Mouse (Mus musculus) thymus, postnatal 4 days (tissue): Measurements from ENCODE around the gene Ntn5.
"Not testable (repeated sequence)": the region's sequence is repeated elsewhere in the genome, so short reads cannot be mapped to it uniquely, and the experiment has no call there.

Experiments used
- DNase-seq: peaks from one replicate; pipeline ENCODE4 v3.0.0; 2021

Ntn5 gene

GRCm38 (mm10) chr7:45683396-45684050 lies at the start of gene Ntn5:
TSS of gene Ntn5 (plus strand) at chr7:45684022.
- DNase-seq: peak; percentile 57

- no peak for DNase-seq
Observed at GRCm38 (mm10) chr7:45634946-45635681, 48.7 kb upstream of the Ntn5 start.

DNA sequence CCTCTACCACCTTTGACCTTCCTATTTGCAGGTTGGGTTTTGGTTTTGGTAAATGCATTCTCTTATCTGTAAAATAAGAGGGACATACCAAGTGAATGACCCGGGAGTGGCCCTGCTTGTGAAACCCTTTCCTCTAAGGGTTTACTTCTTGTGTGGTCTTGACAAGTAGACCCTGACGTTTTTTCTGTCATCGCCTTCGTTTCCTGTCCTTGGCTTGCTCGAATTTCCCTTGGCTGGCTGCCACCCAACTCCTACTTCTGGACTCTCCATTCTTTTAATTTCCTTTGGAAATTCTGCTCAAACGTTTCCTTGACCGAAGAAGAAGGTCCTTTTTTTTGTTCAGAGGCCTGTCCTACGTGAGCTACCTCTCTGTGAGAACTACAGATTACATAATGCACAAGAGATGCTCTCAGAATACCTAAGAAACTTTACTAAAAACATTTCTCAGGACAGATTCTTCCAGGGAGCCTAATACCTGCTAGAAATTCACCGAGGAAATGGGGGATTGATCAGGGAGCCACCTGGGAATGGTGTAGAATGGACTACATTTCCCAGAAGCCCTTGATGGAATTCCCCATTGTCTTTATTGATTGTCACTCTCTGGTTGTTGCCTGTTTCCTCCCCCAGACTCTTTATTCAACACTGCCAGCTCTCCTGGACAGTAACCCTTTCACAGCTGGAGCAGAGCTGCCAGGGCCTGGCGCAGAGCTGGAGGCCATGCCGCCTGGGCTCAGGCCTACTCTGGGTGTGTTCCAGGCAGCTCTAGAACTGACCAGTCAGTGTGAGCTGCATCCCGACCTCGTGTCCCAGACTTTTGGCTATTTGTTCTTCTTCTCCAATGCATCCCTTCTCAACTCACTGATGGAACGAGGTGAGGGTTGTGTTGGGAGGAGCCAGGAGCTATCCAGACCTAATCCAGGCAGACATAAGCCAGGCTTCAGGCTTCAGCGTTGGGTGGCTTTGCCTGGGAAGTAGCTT lies 47.8 kb upstream of the Ntn5 start:
- DNase-seq: no peak

GRCm38 (mm10) chr7:45637710-45638109 lies 46.1 kb upstream of the Ntn5 start:
- DNase-seq: no peak

DNA sequence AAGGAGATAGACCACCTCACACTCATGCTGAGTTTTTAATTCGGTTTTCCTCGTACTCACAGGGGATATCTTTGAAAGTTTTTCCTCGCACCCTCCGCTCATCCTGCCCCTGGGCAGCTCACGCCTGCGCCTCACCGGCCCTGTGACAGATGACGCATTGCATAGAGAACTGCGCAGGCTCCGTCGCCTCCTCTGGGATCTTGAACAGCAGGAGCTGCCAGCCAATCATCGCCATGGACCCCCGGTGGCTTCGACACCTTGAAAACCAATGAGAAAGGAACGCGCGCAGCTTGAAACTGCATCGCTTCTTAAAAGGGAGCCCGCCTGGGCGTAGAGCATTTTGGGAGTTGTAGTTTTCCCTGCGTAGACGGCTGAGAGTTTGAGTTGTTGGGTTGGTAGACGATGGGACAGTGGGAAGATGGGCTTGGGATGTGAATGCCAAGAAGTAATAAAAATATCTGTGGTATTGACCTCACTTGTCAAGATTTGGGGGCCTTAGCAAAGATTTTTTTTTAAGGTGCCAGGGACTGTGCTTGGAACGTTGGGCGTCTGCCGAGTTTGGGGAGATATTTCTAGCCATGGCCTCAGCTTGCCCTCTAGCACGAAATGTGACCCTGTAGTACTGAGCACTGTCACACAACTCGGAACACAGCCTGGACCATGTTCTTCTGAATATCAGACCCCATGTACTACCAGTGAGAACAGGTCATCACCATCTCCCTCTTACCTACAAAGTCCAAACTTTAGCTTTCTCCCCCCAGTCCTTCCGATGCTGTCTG lies 45.0 kb upstream of the Ntn5 start:
- peak; percentile 35 for DNase-seq

DNA sequence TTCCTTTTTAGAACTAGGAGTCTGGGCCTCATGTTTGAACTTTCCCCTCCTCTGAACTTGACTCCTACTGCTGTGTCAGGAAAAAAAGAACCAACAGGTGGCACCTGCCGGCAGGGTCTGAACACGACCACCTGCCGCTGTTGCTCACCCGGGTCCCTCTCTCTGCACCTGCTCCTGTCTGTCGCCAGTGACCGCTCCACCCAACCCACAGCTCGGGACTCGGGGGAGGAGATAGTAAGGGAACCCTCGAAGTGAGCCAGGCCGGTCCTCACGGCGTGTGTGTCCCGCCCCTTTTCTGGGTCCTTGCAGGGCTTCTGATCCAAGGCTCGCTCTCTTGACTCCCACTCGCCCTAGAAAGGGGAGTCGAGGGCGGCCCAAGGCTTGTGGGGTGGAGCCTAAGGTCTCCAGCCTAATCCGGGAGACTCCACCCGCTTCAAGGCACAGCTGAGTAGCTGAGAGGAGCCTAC lies 44.2 kb upstream of the Ntn5 start, which contains the start of gene Mamstr:
Gene Mamstr (plus strand): TSS at position 417 of the 467 bp plus-strand sequence.
- DNase-seq: no peak

- no peak for DNase-seq
Observed at GRCm38 (mm10) chr7:45640191-45640957, 43.4 kb upstream of the Ntn5 start.

DNA sequence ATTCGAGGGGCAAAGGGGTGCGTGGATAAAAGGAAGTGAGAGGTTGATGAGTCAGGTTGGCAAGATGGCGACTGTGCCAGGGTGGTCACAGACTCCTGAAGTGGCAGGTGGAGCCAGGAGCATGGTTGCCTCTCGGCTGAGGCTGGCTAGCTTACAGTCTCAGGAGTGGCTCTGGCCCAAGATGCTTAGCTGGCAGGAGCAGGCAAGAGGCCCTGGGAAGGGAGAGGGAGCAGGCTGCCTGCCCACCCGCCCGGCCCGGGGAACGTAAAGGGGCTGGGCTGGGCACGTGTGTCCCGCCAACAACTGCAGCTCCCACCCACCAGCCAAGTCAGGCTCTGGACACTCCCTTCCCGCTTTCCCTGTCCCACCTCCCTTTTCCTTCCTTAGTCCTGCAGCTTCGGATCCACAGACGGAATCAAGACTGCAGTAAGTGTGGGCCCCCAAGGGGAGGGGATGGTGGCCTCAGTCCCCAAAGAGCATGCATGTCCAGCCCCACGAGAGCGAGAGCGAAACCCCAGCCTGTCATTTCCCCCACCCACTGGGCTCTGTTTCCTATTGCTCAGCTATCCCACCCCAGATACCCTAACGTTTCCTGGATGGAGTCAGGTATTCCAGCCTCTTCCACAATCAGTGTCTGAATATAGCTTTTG lies 42.3 kb upstream of the Ntn5 start:
- no peak for DNase-seq

- no peak for DNase-seq
Observed at GRCm38 (mm10) chr7:45642083-45642482, 41.7 kb upstream of the Ntn5 start.

- no peak for DNase-seq
Observed at GRCm38 (mm10) chr7:45642503-45643255, 41.1 kb upstream of the Ntn5 start.

DNA sequence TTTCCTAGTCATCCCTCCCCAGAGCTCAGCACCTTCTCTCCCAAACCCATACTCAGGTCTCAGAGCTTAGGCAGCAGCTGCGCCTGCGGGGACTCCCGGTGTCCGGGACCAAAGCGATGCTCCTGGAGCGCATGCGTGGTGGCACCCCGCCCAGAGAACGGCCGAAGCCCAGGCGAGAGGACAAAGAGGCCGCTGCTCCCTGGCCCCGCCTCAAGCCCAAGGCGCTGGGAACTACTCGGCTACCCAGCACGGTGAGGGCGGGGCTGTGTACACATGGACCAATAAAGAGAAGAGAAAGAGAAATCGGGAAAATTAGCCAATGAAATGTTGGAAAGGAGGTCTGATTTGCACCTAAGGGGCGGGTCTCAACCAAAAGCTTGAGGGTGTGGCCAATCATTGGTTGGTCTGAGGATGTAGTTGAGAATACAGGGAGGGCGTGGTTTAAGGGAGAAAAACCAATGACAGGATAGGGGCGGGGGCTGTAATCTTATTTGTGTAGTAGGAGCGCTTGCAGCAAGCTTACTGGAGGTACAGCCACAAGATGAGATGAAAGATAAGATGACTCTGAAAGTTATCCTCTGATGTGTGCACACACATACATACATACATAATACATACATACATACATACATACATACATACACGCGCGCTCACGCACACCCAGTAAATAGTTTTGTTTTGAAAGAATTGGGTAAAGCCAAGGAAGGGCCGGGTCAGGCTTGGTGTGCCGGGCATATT lies 40.2 kb upstream of the Ntn5 start:
- DNase-seq: peak; percentile 88

DNA sequence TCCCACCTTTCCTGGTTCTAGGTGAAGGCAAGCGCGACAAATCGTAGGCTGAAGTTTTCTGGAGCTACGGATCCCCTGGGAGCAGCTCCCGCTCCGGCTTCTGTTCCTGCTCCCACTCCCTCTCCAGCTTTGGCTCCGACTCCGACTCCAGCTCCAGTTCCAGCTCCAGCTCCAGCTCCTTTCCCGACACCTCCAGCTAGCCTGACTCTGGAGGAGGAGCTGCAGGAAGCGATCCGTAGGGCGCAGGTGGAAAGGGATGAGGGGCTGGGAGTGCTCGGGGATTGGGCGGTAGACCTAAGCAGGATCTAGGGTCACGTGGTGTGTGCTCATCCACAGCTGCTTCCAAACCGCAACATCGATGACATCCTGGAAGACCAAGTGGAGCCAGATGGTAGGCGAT lies 39.6 kb upstream of the Ntn5 start:
- DNase-seq: peak; percentile 35

- no peak for DNase-seq
Observed at GRCm38 (mm10) chr7:45644872-45645590, 38.8 kb upstream of the Ntn5 start.

DNA sequence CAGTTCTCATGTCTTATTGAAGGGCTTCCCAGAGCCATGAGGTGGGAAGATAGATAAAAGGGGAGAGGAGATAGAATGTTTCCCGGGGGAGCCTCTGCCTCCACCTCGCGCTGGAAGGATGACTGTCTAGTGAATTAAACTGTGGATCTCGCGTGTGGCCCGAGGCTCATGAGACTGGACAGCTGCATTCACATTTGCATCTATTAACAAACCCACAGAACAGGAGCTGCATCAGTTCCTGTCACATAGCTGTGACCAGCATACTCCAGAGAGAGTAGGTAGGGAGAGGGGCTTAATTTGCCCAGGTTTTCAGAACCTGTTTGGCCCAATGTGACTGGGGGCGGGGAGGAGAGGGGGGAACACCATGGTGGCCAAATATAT lies 38.2 kb upstream of the Ntn5 start:
- no peak for DNase-seq

DNA sequence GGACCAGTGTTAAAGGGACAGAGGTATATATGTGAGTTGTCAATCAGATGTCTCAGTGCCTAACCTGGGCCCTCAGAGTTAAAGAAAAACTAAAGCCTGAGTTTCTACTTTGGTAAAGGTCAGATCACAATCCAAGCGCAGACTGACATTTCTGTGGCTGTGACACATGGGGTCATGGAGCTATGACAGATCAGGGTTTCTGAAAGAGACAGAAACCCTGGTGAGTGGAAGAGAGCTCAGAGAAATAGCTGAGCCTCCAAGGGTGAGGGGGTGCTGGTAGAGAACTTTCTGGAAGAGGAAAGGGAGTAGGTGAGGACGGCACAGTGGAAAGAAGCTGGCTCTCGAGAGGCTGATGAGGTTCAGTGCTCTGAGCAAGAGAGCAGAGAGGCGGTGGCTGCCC lies 37.2 kb upstream of the Ntn5 start:
- DNase-seq: no peak

DNA sequence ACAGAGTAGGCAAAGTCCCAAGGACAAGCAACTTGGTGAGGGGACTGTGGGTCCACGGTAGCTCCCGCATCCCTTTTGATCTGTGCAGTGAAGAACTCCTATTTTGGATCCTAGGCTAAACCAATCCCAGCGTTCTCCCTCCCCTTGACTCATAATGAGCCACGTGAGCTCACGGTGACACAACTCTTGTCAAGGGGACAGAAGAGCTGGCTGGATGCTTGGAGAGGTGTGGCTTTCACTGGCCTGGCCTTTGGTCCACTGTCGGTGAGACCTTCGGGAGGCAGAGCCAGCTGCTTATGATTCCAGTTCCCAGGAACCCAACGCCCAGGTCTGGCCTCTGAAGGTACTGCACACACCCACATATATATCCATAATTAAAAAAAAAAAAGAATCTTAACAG lies 34.5 kb upstream of the Ntn5 start:
- DNase-seq: no peak

- not testable (repeated sequence) for DNase-seq
Observed at GRCm38 (mm10) chr7:45650484-45650883, 33.3 kb upstream of the Ntn5 start.

DNA sequence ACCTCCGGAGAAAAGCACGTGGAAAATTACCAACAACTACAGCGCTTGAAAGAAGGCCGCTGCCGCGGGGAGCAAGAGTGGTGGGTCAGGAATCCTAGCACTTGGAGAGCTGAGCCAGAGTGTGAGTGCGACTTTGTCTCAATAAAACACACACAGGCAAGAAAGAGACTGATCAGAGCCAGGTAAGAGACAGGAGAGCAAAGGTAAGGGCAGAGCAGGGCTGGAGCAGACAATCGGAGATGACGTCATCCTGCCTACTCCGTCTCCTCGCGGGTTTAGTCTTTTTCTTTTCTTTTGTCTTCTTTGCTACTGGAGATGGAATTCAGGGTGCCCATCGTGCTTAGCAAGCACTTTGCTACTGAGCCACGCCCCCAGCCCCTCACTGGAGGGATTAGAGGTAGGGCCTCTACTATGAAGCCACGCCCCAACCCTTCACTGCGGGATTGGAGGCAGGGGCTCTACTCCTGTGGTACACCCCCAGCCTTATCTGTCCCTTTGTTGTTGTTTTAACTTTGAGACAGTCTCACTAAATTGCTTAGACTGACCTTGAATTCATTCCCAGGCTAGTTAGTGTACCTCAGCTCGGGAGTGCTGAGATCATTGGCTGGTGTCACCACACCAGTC lies 29.3 kb upstream of the Ntn5 start:
- DNase-seq: no peak
